Mouse (Mus musculus): Measurements from ENCODE around the gene Ptprd.

GRCm38 (mm10) chr4:77710231-77710630, 501.5 kb downstream of the Ptprd start:
- no peak for TF ChIP-seq CTCF (IDR thresholded peaks at IDR 0.05; ENCODE audit: control insufficient read depth, insufficient read depth, low read length)
- TF ChIP-seq POLR2A (IDR thresholded peaks at IDR 0.05; ENCODE audit: borderline replicate concordance, control insufficient read depth, low read depth, low read length) = no peak
